Mouse (Mus musculus): ENCODE results near the gene Zfp775.
"Not testable (repeated sequence)": the region's sequence is repeated elsewhere in the genome, so short reads cannot be mapped to it uniquely, and the experiment has no call there.

Zfp775 gene

DNA sequence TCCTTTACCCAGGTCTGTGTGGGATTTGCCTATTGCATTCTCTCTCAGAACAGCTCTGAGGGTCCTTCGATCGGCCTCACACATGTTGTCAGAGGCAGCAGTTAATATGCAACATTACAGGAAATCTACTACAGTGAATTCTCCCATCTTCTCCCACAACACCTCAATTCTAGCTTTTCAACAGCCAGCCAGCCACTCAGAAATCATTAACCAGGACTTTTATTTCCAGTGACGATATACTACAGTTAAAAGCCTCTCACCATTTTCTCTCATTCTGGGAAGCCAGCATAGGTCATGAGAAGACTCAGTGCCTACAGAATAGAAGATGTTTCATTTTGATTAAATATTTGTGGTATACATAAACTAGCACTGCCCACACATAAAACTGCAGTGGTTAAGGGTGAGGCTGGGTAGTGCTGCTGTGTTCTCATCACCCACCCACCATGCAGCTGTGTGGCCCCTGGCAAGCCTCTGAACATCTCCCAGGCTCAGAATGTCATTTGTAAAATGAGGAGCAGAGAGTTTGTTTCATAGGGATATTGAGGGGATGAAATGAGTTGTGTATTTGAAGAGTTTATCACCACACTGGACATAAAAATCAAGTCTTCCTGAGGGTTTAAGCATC is 10.5 kb upstream of the Zfp775 start:
- DNase-seq, result no peak

DNA sequence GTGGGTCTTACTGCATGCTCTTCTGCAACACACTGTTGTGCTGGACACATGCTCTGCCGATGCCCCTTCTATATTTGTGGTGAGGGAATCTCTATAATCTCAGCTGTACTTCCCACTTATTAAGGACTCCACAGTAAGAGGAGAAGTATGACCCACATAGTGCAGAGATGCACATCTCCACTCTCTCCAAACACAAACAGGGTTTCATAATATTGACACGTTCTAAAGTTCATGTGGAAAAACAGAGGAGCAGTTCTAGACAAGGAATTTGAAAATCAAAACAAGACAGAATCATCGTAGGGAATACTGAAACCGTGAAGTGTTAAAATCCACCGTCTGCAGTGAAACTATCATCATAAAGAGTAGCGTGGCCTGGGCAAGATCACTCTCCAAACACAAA is 10.0 kb upstream of the Zfp775 start:
- DNase-seq, result no peak

DNA sequence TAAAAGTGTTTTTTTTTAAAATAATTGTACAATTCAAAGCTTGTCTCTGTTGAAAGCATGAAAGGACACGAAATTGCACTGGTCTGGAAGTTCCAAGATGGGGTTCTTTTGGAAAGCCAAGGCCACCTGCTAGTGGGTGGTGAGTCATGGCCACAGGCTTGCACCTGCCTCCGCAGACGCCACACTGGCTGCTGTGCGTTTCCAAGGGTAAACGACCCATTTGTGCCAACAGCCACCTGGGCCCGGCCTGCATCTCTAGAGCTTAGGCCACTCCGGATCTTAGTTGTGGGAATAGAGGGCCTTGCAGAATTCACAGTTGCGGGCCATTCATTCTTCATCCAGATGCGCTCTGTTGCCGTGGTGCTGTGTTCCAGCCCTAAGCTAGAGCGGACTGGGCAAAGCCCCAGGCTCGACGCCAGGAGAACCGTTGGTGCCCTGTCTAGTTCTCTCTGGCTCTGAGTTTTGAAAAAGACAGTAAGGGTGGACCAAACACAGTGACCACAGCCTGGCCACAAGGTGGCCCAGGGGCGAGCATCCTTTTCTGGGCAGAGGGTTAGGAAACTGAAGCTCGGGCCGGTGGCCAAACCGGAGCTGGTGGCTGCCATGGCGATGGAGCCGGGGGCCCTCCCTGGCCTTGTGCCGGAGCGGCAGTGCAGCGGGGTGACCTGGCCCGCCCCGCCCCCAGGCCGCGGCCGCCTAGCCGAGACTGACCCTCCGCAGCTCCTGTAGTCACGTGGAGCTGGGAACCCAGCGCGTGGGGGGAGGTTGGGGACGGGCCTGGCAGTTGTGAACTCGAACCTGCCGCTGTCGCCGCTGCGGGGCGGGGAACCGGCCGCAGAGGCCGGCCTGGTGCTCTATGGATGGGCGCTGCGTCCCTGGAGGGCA is 8.5 kb upstream of the Zfp775 start, which contains the start of the genes Repin1 and Gm44965:
Gene Repin1, plus strand, starts transcription at position 726 of the 885 bp plus-strand sequence.
Gene Gm44965, plus strand, starts transcription at position 784 of the 885 bp plus-strand sequence.
- DNase-seq, result peak; percentile 96 to 98

DNA sequence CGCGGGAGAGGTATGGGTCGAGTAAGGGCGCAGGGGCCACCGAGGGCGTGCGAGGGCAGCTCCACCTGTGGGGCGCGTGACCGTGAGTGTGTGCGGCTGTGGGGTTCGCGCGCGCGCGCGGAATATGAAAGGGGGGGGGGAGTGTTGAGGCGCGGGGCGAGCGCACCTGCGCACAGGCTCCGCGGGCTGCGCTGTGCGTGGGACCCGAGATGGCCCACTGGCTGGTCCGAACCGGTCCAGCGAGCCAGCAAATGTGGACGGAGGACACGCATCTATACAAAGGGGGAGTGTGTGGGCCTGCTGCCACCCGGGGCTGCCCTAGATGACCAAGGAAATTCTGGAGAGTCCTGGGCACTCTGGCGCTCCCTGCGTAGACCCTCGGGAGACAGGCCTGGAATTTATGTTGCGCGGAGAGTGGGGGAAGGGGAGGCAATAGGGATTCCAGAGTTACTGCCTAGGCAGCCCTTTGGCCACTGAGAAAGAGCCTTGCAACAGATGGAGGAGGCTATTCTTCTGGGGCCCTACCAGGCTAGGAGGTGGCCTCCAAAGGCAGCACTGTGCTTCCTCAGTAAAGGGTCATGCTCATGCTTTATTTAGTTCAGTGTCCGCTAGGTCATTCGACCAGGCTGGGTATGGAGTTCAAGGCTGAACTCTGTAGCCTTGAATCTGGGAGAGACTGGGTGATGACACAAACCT is 7.7 kb upstream of the Zfp775 start:
- peak in 1 of 2 experiments; percentile 60 for DNase-seq

DNA sequence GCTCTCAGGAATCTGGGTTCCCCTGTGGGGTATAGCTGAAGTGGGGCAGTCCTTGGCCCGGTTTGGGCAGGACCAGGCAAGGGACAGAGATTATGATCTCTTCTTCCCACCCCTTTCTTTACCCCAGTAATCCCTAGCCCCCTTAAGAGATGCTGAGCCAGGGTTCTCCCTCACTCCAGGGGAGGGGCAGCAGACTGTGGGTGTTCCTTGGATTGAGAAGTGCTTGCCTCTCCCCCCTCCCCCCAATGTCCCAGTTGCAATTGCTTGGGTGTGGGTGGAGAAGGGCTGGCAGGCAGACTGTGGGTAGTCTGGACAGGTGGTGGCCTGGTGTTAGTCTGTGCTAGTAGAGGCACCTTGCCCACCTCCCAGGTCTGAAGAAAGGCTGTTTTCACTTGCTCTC is 6.6 kb upstream of the Zfp775 start:
- peak; percentile 50 to 67 for DNase-seq

DNA sequence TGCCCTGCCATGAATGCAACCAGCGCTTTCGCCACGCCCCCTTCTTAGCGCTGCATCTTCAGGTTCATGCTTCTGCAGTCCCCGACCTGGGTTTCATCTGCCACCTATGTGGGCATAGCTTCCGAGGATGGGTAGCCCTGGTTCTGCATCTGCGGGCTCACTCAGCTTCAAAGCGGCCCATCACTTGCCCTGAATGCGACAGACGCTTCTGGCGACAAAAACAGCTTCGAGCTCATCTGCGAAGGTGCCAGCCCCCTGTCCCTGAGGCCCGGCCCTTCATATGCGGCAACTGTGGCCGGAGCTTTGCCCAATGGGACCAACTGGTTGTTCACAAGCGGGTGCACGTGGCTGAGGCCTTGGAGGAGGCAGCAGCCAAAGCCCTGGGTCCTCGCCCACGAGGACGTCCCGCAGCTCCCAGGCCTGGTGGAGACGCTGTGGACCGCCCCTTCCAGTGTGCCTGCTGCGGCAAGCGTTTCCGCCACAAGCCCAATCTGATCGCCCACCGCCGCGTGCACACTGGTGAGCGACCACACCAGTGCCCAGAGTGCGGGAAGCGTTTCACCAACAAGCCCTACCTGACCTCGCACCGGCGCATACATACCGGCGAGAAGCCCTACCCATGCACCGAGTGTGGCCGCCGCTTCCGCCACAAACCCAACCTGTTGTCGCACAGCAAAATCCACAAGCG is 5.2 kb upstream of the Zfp775 start:
- DNase-seq, result no peak

DNA sequence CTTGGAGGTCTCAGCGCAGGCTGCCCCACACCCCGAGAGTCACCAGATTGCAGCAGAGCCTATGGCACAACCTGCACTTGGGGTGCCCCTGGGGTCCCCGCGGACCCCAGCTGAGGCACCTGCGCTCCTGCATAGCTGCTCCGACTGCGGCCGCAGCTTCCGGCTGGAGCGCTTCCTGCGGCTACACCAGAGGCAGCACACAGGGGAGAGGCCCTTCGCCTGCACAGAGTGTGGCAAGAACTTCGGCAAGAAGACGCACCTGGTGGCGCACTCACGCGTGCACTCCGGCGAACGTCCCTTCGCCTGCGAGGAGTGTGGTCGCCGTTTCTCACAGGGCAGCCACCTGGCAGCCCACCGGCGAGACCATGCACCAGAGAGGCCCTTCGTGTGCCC is 4.6 kb upstream of the Zfp775 start:
- DNase-seq, result no peak

DNA sequence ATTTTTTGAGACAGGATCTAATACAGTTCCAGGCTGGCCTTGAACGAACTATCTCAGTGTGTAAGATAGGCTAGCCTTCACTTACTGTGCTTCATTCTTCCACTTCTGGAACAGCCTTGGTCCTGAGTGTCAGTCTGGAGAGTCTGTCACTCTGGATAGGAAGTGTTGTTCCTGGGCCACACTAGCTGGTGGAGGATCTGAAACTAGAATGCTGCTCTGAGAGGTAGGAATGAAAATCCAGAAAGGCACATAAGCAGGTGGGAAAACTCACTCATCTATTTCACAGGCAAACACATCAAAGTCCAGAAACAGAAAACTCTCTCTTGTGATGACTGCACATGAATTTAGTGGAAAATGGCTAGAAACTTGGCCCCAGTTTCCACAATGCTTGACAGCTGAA is 1.3 kb upstream of the Zfp775 start:
- no peak for DNase-seq

DNA sequence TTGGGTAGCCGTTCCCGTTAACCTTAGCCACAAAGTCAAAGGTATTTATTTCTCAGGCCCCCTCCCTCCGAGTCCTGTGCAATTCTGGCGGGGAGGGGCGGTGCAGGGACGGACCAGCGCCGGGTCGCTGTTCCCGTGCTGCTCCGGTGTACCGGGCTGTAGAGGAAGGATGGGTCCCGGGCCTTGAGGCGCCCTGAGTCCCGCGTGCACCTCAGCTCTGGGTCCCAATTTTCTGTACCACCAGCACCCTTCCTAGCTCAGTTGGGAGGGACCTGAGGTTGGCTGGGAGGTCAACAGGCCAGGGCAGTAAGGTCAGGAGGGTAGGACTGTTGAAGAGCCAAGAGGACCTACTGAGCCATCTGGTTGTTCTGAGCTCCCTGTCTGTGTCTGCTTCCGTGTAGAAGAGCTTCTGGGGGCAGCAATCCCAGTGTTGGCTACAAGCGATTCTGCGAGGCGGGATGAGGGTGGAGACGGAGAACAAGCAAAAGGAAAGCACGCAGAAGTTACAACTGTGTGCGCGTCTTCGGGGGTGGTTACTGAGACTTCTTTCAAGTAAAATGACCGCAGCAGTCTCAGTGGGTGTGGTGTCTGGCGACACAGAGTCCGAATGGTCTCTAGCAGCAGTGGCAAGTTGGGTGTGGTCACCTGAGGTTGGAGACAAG is 348 bp downstream of the Zfp775 start:
- peak; percentile 41 to 68 for DNase-seq

DNA sequence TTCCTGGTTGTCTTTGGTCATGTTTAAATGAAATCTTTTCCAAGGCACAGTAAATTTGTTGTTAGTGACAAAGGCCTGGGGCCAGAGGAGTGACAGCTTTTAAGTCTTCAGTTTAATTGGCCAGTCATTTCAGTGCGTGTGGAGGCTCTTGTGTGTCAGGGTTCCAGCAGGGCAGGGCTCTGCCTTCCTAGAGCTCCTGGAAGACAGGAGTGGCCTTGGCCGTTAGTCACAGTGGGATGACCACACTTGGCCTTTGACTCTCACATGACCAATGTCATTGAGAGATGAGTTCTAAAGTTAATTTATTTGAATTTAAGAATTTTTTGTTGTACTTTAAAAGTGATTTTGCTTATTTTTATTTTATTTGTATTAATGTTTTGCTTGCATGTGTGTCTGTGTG is 6.3 kb downstream of the Zfp775 start:
- no peak for DNase-seq

DNA sequence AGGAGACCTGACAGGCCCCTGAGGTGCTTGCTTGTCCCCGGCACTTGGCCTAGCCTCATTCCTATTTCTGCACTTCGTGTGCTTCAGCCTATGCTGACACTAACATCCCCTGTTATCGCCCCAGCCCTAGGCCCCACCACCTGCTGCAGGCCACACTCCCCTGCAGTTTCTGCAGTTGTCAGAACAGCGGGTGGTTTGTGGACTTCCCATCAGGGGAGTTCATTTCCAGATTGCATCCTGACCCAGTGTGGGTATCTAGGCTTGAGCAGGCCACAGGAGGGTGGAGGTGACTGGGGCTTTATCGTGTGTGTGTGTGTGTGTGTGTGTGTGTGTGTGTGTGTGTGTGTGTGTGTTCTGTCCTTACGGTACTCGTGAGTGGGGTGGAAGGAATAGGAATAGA is 7.6 kb downstream of the Zfp775 start:
- DNase-seq, result no peak

DNA sequence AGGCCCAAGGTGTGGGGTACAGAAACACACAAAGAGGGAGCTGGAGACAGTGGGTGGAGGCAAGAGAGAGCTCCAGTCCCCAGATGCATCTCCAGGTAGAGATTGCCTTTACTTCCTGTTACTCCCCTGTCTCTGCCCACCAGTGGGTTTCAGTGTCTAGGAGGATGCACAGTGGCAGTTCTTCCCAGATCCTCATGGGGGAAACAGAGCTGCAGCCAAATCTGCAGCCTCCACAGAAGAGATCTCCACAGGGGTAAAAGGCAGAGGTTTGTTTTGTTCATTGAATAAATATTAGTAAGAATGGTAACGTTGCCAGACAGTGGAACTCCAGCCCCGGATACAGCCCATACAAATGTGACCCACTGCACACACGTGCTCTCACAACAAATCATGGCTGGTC is 8.8 kb downstream of the Zfp775 start:
- no peak for DNase-seq

DNA sequence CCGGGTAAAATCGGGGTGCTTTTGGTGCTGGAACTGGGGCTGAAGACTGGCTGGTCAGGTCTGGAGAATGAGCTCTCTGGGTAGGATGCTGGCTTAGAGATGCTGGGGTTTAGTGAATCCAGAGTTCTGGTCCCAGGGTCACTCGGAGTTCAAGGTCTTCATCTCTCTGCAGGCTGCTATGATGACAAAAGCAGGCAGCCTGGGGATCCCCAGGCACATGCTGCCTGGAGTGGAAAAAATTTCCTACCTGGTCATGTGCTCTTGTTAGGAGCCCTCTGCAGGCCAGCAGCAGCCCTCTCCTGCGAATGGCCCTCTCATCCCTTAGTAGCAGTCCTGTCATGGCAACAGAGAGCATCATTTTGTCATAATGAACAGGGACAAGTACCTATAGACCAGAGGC is 11.6 kb downstream of the Zfp775 start:
- DNase-seq, result no peak

DNA sequence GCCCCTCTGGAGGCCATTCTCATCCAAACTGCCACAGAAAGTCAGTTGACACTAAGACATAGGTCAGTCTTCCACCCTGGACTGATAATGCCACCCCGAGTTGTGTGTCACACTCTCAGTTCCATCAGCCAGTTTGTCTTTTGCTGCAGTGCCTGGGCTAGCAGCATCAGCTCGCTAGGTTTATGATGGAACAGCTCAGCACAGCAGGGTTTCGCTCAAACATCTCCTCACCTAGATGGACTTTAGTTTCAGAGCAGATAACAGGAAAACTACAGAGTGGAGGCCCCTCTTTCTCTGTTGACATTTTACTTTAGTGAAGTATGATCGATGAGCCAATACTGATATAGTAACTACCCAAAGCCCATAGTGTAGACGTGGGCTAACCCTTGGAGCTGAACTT is 12.9 kb downstream of the Zfp775 start:
- no peak for DNase-seq

DNA sequence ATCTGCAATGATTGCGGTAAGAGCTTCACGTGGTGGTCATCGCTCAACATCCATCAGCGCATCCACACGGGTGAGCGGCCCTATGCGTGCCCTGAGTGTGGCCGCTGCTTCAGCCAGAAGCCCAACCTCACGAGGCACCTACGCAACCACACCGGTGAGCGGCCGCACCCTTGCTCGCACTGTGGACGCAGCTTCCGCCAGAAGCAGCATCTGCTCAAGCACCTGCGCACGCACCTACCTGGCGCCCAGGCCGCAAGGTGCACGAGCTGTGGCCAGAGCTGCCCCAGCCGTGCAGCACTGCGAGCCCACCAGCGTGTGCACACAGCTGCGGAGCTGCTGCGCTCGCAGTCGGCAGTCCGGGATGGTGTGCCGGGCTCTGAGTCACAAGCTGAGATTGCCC is 18.2 kb downstream of the Zfp775 start:
- no peak for DNase-seq

DNA sequence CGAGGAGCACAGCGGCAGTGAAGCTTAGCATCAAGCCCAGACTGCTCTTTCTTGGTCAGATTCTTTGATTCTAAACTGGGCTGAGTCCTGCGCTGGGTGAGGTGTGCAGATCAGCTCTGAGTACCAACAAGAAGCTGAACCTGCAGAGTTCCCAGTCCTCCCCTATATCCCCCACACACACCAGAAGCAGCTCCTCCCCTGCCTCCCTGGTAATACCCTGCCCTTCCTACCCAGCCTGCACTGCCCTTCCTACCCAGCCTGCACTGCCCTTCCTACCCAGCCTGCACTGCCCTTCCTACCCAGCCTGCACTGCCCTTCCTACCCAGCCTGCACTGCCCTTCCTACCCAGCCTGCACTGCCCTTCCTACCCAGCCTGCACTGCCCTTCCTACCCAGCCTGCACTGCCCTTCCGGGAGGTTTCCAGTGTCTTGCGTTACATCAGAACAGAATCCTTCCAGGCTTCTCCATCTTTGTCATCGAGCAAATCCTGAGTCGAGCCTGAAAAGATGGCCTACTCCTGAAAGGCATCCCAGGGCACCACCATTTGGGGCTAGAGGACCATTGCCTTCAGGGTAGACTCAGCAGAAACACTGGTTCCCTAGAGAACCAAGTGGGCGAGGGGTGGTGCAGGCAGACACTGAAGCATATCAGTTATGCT is 20.5 kb downstream of the Zfp775 start:
- not testable (repeated sequence) for DNase-seq

DNA sequence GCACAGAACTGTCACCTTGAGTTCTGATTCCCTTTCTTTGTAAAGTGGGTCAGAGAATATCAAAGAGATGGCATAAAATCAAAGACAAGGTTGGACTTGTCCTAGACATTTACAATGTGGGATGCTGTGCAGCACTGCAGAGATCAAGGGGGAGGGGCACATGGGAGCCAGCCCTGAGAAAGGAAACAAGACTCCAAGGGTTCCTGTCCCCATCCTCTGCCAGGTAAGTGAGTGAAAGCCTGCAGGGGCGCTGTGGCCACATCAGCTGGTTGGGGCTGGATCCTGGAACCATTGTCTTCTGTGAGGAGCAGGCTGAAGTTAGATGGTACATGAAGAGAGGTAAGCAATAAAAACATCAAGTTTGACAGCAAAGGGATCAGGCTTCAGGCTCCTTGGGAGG is 21.6 kb downstream of the Zfp775 start:
- DNase-seq, result no peak

DNA sequence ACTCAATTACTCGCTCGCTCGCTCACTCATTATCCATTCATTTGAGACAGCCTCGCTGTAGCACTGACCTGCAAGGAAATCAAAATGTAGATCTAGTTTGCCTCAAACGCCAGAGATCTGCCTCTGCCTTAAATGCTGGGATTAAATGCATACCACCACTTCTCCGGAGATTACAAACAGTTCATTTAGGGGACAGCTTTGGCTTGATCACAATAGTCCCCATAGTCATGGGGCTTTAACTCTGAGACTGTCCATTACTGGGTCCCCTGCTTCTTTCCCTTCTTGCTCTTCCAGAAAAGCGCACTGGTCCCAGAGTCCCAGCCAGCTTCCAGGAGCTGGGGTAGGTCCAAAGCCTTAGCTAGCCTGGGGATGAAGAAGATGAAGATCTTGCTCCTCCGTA is 24.6 kb downstream of the Zfp775 start, which contains the start of gene AI854703:
Gene AI854703, plus strand, starts transcription at position 301 of the 400 bp plus-strand sequence.
- DNase-seq, result no peak

DNA sequence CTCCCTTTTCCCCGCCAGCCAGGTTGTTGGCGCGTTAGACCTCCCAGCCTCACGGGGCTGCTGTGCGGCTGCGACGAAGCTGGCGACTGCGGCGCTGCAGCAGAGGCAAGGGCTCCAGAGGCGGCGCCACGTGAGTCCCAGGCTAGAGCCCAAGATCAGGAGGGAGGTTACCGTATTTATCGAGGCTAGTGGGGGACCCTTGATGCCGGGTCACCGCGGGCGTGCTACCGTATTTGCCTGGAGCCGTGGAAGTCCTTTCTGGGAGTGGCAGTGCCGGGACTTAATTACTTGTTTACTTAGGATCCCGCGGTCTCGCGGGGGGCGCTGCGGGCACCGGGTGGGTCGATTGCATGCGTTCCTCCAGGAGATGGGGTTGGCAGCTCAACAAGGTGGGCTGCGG is 25.1 kb downstream of the Zfp775 start:
- peak; percentile 81 to 94 for DNase-seq

DNA sequence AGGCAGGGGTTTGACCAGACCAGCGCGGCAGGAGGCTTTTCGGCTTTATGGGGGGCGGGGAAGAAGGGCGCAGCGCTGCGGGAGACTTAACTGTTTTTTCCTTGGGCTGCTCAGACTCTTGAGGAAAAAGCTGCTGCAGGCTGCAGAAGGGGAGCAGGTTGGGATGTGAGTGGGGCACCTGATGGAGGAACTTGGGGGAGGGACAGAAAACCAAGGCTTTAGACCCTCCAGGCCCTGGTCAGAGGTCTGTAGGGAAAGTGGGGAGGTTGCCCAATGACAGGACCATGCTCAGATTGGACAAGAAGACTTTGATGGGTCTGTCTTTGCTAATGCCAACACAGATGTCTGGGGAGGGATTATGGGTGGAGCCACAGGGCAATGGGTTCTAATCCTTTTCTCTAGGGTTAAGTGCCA is 25.7 kb downstream of the Zfp775 start:
- DNase-seq, result peak; percentile 58 to 72

DNA sequence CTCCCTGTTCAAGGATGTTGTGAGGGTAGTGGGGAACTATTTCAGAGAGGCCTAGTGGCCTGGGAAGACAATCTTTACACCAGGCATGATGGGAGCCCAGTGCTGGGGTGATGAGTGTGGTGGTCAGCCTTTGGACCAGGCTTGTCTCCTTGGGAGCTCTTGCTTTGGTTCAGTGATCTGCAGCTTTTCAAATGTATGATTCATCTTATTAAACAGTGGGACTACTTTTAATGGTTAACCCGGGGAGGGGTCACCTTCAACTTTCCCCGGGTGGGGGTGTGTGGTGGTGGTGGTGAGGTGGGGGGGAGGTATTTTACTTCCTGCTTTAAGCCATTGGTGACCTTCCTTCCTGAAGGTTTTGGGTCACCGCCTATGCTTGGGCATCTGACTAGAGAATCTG is 26.5 kb downstream of the Zfp775 start:
- DNase-seq, result peak; percentile 75 to 88

Data from kidney, postnatal 25 days (tissue).